Comparison of ENCODE assay signal across 8 mouse cellular contexts in the genomic region with DNA sequence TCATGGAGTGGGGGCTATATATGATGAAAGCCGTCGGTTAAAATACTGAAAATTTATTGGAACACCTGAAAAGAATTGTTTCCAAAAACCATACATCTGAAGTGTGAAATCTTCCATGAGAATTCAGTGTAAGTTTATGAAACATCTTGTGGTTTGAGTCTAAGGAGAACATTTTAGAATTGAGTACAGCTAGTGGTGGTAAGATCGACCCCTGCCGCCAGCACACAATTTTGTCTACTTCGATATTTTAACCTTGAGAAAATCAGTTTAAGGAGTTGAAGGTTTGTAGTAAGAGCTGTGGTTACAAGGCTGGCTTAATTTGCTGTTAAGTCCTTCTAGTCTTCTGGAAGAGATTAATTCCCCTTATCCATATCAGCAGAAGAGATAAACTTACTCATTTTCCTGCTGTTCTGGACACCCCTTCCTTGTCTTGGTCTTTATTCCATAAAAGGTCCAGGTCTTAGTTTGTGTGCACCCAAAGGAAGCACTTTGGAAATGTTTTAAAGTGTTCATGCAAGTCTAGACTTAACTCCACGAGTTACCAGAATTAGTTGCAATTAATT. TPM values are rescaled to one million over a fixed set of nuclear protein-coding genes. Genes with fewer than 3 reads are reported as not detected.
A peak's percentile ranks its signal among the peaks of the same experiment; 100 is the strongest.
DNase-seq lines count a peak whose midpoint lies in the region; ATAC-seq and TF ChIP-seq lines count a peak whose summit lies in the region.

No protein-coding gene starts in this region.

- TF ChIP-seq CTCF in kidney, adult 2 months (conservative IDR thresholded peaks at IDR 0.05; ENCODE audit: insufficient read depth, insufficient read length, low read depth, low read length) = no peak
- TF ChIP-seq CTCF in MEL (IDR thresholded peaks at IDR 0.05 in 2 of 3, conservative IDR thresholded peaks at IDR 0.05 in 1 of 3; ENCODE audit: control insufficient read depth in 1 of 3, insufficient read depth in 1 of 3, low read depth in 2 of 3, low read length in 3 of 3, poor library complexity in 1 of 3, severe bottlenecking in 1 of 3) = no peak

- peak overlapping the region; percentile 71 for H3K4me2 ChIP-seq in forebrain, embryonic 15.5 days (replicated peaks)

- WGBS in kidney, adult 2 months = 2% methylated on average over 6 of the region's 6 CpGs
- 2% methylated on average over 6 of the region's 6 CpGs for WGBS in forebrain, embryonic 15.5 days
- 10% methylated on average over 6 of the region's 6 CpGs for WGBS in midbrain, embryonic 10.5 days

- TF ChIP-seq EP300 in MEL (IDR thresholded peaks at IDR 0.05; ENCODE audit: low read depth in 1 of 2, low read length in 2 of 2) = 0 out of 4 replicates have a peak, but pooled peaks of 1 of the 2 experiments have one; percentile 26

- H3K27me3 ChIP-seq in kidney, adult 2 months (replicated peaks; ENCODE audit: control insufficient read depth, insufficient read depth, low read length) = no peaks in the 10 kb centered on the region
- H3K27me3 ChIP-seq in MEL (ENCODE audit: control insufficient read depth in 1 of 2, insufficient read depth in 2 of 2, low read length in 2 of 2) = no peaks in the 10 kb centered on the region
- H3K27me3 ChIP-seq in forebrain, embryonic 15.5 days = no peaks in the 10 kb centered on the region
- no peaks in the 10 kb centered on the region for H3K27me3 ChIP-seq in midbrain, embryonic 10.5 days (ENCODE audit: low read depth, poor library complexity, severe bottlenecking)

- peak overlapping the region; percentile 89 for H3K4me3 ChIP-seq in kidney, adult 2 months (ENCODE audit: insufficient read depth, low read depth, low read length)
- peak overlapping the region; percentile 92 to 95 for H3K4me3 ChIP-seq in MEL (ENCODE audit: control insufficient read depth in 1 of 2, insufficient read depth in 1 of 2, low read depth in 2 of 2, low read length in 2 of 2)
- peak overlapping the region; percentile 81 for H3K4me3 ChIP-seq in forebrain, embryonic 15.5 days
- H3K4me3 ChIP-seq in midbrain, embryonic 10.5 days = peak overlapping the region; percentile 96

- H3K27ac ChIP-seq in kidney, adult 2 months (ENCODE audit: insufficient read depth, low read depth, low read length) = peak overlapping the region; percentile 97
- H3K27ac ChIP-seq in MEL (ENCODE audit: control insufficient read depth, low read depth, low read length) = peak overlapping the region; percentile 19; the same call in 1 of the 2 replicates
- no peak overlapping the region for H3K27ac ChIP-seq in forebrain, embryonic 15.5 days (replicated peaks)
- H3K27ac ChIP-seq in midbrain, embryonic 10.5 days (replicated peaks) = peak overlapping the region; percentile 99

- H3K4me1 ChIP-seq in kidney, adult 2 months (ENCODE audit: control insufficient read depth, insufficient read depth, low read length) = peaks cover 13% of the 10 kb centered on the region
- peaks cover 12 to 25% of the 10 kb centered on the region in 2 experiments for H3K4me1 ChIP-seq in MEL (ENCODE audit: control insufficient read depth in 1 of 2, insufficient read depth in 2 of 2, low read length in 2 of 2)
- peaks cover 21% of the 10 kb centered on the region for H3K4me1 ChIP-seq in forebrain, embryonic 15.5 days
- H3K4me1 ChIP-seq in midbrain, embryonic 10.5 days = peaks cover 25% of the 10 kb centered on the region

- peak overlapping the region; percentile 98 for H3K9ac ChIP-seq in MEL (ENCODE audit: control insufficient read depth, low read depth, low read length, poor library complexity, severe bottlenecking)
- peak overlapping the region; percentile 96 for H3K9ac ChIP-seq in forebrain, embryonic 15.5 days (replicated peaks)

- H3K79me2 ChIP-seq in MEL (ENCODE audit: control insufficient read depth, insufficient read depth, low read length, poor library complexity) = peaks cover 31% of the 10 kb centered on the region

- no peak for TF ChIP-seq POLR2A in kidney, adult 2 months (IDR thresholded peaks at IDR 0.05; ENCODE audit: low read depth, low read length)
- no peak for TF ChIP-seq POLR2A in MEL (IDR thresholded peaks at IDR 0.05; ENCODE audit: control insufficient read depth in 1 of 2, insufficient read depth in 1 of 2, low read depth in 1 of 2, low read length in 2 of 2, poor library complexity in 1 of 2)

- DNase-seq in kidney, adult 2 months = no peak
- DNase-seq in kidney, postnatal 14 days = no peak
- DNase-seq in MEL (ENCODE audit: low read depth, low spot score) = peak; percentile 52
- DNase-seq in midbrain, embryonic 10.5 days (ENCODE audit: low spot score) = no peak
- DNase-seq in urinary bladder, postnatal 14 days (ENCODE audit: low spot score) = no peak
- no peak for DNase-seq in left cerebral cortex, adult 9 months (ENCODE audit: low spot score in 2 of 2)
- no peak for DNase-seq in gastrocnemius, adult 18-20 months (ENCODE audit: low spot score)

- no peak for ATAC-seq in forebrain, embryonic 15.5 days (replicated peaks)

- TF ChIP-seq RAD21 in MEL (IDR thresholded peaks at IDR 0.05; ENCODE audit: low read depth, low read length) = no peak

- H3K36me3 ChIP-seq in kidney, adult 2 months (ENCODE audit: control insufficient read depth, insufficient read depth, low read length) = no peaks in the 10 kb centered on the region
- peaks cover 0 to 29% of the 10 kb centered on the region in 2 experiments; a peak in 2 of 4 replicates for H3K36me3 ChIP-seq in MEL (ENCODE audit: control insufficient read depth in 1 of 2, insufficient read depth in 2 of 2, low read length in 2 of 2)
- no peaks in the 10 kb centered on the region for H3K36me3 ChIP-seq in forebrain, embryonic 15.5 days
- H3K36me3 ChIP-seq in midbrain, embryonic 10.5 days = no peaks in the 10 kb centered on the region

- no peaks in the 10 kb centered on the region for H3K9me3 ChIP-seq in MEL (replicated peaks; ENCODE audit: insufficient read depth, low read length)
- no peaks in the 10 kb centered on the region for H3K9me3 ChIP-seq in forebrain, embryonic 15.5 days
- H3K9me3 ChIP-seq in midbrain, embryonic 10.5 days (replicated peaks) = no peaks in the 10 kb centered on the region

TF ChIP-seq in MEL, 35 proteins besides CTCF, POLR2A, EP300 and RAD21 (continues in another document):
- TF ChIP-seq ZMIZ1 (IDR thresholded peaks at IDR 0.05; ENCODE audit: low read depth, low read length) (peak; percentile 53; the same call in 1 of the 2 replicates), GABPA (IDR thresholded peaks at IDR 0.05; ENCODE audit: low read depth, low read length) (no peak), RCOR1 (IDR thresholded peaks at IDR 0.05; ENCODE audit: low read depth, low read length) (peak; percentile 44; the same call in 1 of the 2 replicates), ZC3H11A (IDR thresholded peaks at IDR 0.05; ENCODE audit: low read depth, low read length) (no peak), CHD2 (IDR thresholded peaks at IDR 0.05; ENCODE audit: low read length) (no peak), MAFK (IDR thresholded peaks at IDR 0.05; ENCODE audit: borderline replicate concordance, low read depth, low read length) (no peak), BHLHE40 (IDR thresholded peaks at IDR 0.05; ENCODE audit: borderline replicate concordance, low read depth, low read length) (no peak), SIN3A (IDR thresholded peaks at IDR 0.05; ENCODE audit: low read length) (peak; percentile 36; the same call in 1 of the 2 replicates), MAZ (IDR thresholded peaks at IDR 0.05; ENCODE audit: low read depth, low read length) (no peak), CHD1 (IDR thresholded peaks at IDR 0.05; ENCODE audit: low read depth, low read length) (peak; percentile 81; the same call in 1 of the 2 replicates), GATA1 (IDR thresholded peaks at IDR 0.05; ENCODE audit: low read depth, low read length) (peak; percentile 64; the same call in 1 of the 2 replicates), MYB (IDR thresholded peaks at IDR 0.05; ENCODE audit: low read depth, low read length) (no peak), HCFC1 (IDR thresholded peaks at IDR 0.05; ENCODE audit: low read depth, low read length) (no peak), NRF1 (IDR thresholded peaks at IDR 0.05; ENCODE audit: insufficient read depth, low read depth, low read length, poor library complexity, severe bottlenecking) (no peak), MAX (IDR thresholded peaks at IDR 0.05; ENCODE audit: low read length) (no peak), ZNF384 (IDR thresholded peaks at IDR 0.05; ENCODE audit: low read depth, low read length) (no peak), JUND (IDR thresholded peaks at IDR 0.05; ENCODE audit: low read depth, low read length) (no peak), ETS1 (IDR thresholded peaks at IDR 0.05; ENCODE audit: low read depth, low read length) (no peak), MEF2A (IDR thresholded peaks at IDR 0.05; ENCODE audit: extremely low read depth, insufficient replicate concordance, low read depth, low read length, poor library complexity, severe bottlenecking) (no peak), TBP (IDR thresholded peaks at IDR 0.05; ENCODE audit: low read depth, low read length) (no peak)

RNA-seq across cellular contexts. Expression of a gene that starts 7.9 kb away (rescaled TPM):
- polyA plus RNA-seq in kidney, adult 2 months (2012; rRNA removed) = 18.6 and 20.6 TPM in 2 replicates
- 22.7 and 23.2 TPM in 2 replicates for total RNA-seq in MEL (2012; rRNA removed)
- polyA plus RNA-seq in MEL (2012; ENCODE audit: insufficient read depth in 1 of 2, insufficient read length in 2 of 2, low read depth in 1 of 2, low replicate concordance in 2 of 2, missing spikeins in 1 of 2) = 10 to 100 TPM in 1 of 2 experiments, not detected in 1; 23.3 TPM
- 88.3 and 89.2 TPM in 2 replicates for polyA plus RNA-seq in forebrain, embryonic 15.5 days (2015; fragmentation: Nextera tagmentation; extraction: Ambion mirVana)
- 83.3 and 95.0 TPM in 2 replicates for polyA plus RNA-seq in midbrain, embryonic 10.5 days (2016; fragmentation: Nextera tagmentation; extraction: Ambion mirVana)
- 10 to 100 TPM; 10.5 to 17.9 TPM for total RNA-seq in gastrocnemius, adult 18-20 months (2021)

RNA-seq across cellular contexts. Expression of a gene that starts 28.4 kb away (rescaled TPM):
- polyA plus RNA-seq in kidney, adult 2 months (2012; rRNA removed) = not detected in 2 replicates
- not detected in 2 replicates for total RNA-seq in MEL (2012; rRNA removed)
- 1 to 10 TPM in 1 of 2 experiments, not detected in 1; 5.3 TPM for polyA plus RNA-seq in MEL (2012; ENCODE audit: insufficient read depth in 1 of 2, insufficient read length in 2 of 2, low read depth in 1 of 2, low replicate concordance in 2 of 2, missing spikeins in 1 of 2)
- 24.3 and 24.6 TPM in 2 replicates for polyA plus RNA-seq in forebrain, embryonic 15.5 days (2015; fragmentation: Nextera tagmentation; extraction: Ambion mirVana)
- 16.3 and 17.1 TPM in 2 replicates for polyA plus RNA-seq in midbrain, embryonic 10.5 days (2016; fragmentation: Nextera tagmentation; extraction: Ambion mirVana)
- total RNA-seq in gastrocnemius, adult 18-20 months (2021) = 1 to 10 TPM; 2.1 to 2.2 TPM

RNA-seq across cellular contexts. Expression of a gene that starts 55.2 kb away (rescaled TPM):
- polyA plus RNA-seq in kidney, adult 2 months (2012; rRNA removed) = 8.2 and 9.2 TPM in 2 replicates
- total RNA-seq in MEL (2012; rRNA removed) = 10.1 and 13.7 TPM in 2 replicates
- 10 to 100 TPM in 1 of 2 experiments, not detected in 1; 19.2 TPM for polyA plus RNA-seq in MEL (2012; ENCODE audit: insufficient read depth in 1 of 2, insufficient read length in 2 of 2, low read depth in 1 of 2, low replicate concordance in 2 of 2, missing spikeins in 1 of 2)
- 40.4 and 41.6 TPM in 2 replicates for polyA plus RNA-seq in forebrain, embryonic 15.5 days (2015; fragmentation: Nextera tagmentation; extraction: Ambion mirVana)
- polyA plus RNA-seq in midbrain, embryonic 10.5 days (2016; fragmentation: Nextera tagmentation; extraction: Ambion mirVana) = 22.5 and 22.8 TPM in 2 replicates
- 1 to 10 TPM; 4.7 to 8.5 TPM for total RNA-seq in gastrocnemius, adult 18-20 months (2021)
